Mouse (Mus musculus) small intestine, adult 2 months (tissue): ENCODE data around the gene Bcl7a. TPM values are rescaled to one million over a fixed set of nuclear protein-coding genes. Genes with fewer than 3 reads are reported as not detected.
A peak's percentile ranks its signal among the peaks of the same experiment; 100 is the strongest.

Experiments used
- H3K27ac ChIP-seq: fragments of 200-500 bp; 2 replicates; pipeline ENCODE4 v1.5.1; 2012; ENCODE audit warnings: low read depth, low read length, control low read depth, inconsistent platforms; ENCODE audit not compliant: insufficient read depth
- H3K27me3 ChIP-seq: fragments of 200-500 bp; 2 replicates; pipeline ENCODE4 v1.6.1; 2012; ENCODE audit warnings: mild to moderate bottlenecking, moderate library complexity, low read length, inconsistent platforms; ENCODE audit not compliant: control insufficient read depth, insufficient read depth
- H3K36me3 ChIP-seq: fragments of 200-500 bp; 2 replicates; pipeline ENCODE4 v1.6.1; 2012; ENCODE audit warnings: mild to moderate bottlenecking, low read length, control low read depth, inconsistent platforms; ENCODE audit not compliant: control insufficient read depth, insufficient read depth
- H3K4me1 ChIP-seq: fragments of 200-500 bp; 2 replicates; pipeline ENCODE4 v1.6.1; 2012; ENCODE audit warnings: low read length, inconsistent platforms, mixed read lengths; ENCODE audit not compliant: control insufficient read depth, insufficient read depth, insufficient read length
- H3K4me3 ChIP-seq: fragments of 200-500 bp; 2 replicates; pipeline ENCODE4 v1.5.1; 2012; ENCODE audit warnings: low read depth, mild to moderate bottlenecking, control low read depth, inconsistent platforms, low read length, moderate library complexity
- CTCF ChIP-seq: fragments of 200-500 bp; IDR thresholded peaks from 2 replicates; pipeline ENCODE4 v1.5.1; 2012; ENCODE audit warnings: low read depth, mild to moderate bottlenecking, control low read depth, inconsistent platforms, low read length, moderate library complexity, mixed read lengths; ENCODE audit not compliant: insufficient replicate concordance, insufficient read length; ENCODE audit errors: extremely low read depth
- POLR2A ChIP-seq: fragments of 200-500 bp; IDR thresholded peaks from 2 replicates; pipeline ENCODE4 v1.6.1; 2012; ENCODE audit warnings: low read depth, mild to moderate bottlenecking, control low read depth, inconsistent platforms, low read length, moderate library complexity
- WGBS: fragments of 180-500 bp; shearing (Covaris S2); methylation state at CpG from one replicate; pipeline ENCODE4 v1.1.7; 2018; 5-methylcytosine and 5-hydroxymethylcytosine counted together
- polyA plus RNA-seq: library from polyadenylated mRNA; depleted of rRNA; stranded (reverse); fragments of >200 nt; gene quantifications from 2 replicates; pipeline ENCODE4 v1.2.3, GENCODE M21; 2012

Gene Bcl7a
- polyA plus RNA-seq, 1 experiment, result 2.8 TPM

- Histone ChIP-seq H3K27ac (no peak overlapping the region), H3K27me3 (no peaks in the 10 kb centered on the region), H3K36me3 (peaks cover 14% of the 10 kb centered on the region), H3K4me1 (peaks cover under 1% of the 10 kb centered on the region; the same call in 1 of the 2 replicates), H3K4me3 (no peak overlapping the region)
- 78% methylated on average over 13 of the region's 13 CpGs for WGBS
- TF ChIP-seq POLR2A, result no peak
- peak; percentile 95; the same call in 1 of the 2 replicates for TF ChIP-seq CTCF
Measured at GRCm38 (mm10) chr5:123368869-123369488, 25.3 kb downstream of the Bcl7a start.

GRCm38 (mm10) chr5:123370049-123370448 is 26.4 kb downstream of the Bcl7a start:
- peaks cover 14% of the 10 kb centered on the region for H3K36me3 ChIP-seq
- H3K4me1 ChIP-seq, result no peaks in the 10 kb centered on the region
- no peak overlapping the region for H3K4me3 ChIP-seq
- 81% methylated on average over 5 of the region's 5 CpGs for WGBS
- no peaks in the 10 kb centered on the region for H3K27me3 ChIP-seq
- no peak for TF ChIP-seq CTCF
- no peak for TF ChIP-seq POLR2A
- no peak overlapping the region for H3K27ac ChIP-seq

- H3K4me1 ChIP-seq, result peaks cover 5% of the 10 kb centered on the region; the same call in 1 of the 2 replicates
- no peak overlapping the region for H3K27ac ChIP-seq
- WGBS, result 69% methylated on average over 10 of the region's 10 CpGs
- TF ChIP-seq POLR2A (no peak), CTCF (no peak)
- peaks cover 11% of the 10 kb centered on the region for H3K36me3 ChIP-seq
- no peak overlapping the region for H3K4me3 ChIP-seq
- no peaks in the 10 kb centered on the region for H3K27me3 ChIP-seq
Measured at GRCm38 (mm10) chr5:123375262-123375661, 31.6 kb downstream of the Bcl7a start.

- TF ChIP-seq POLR2A (no peak), CTCF (no peak)
- Histone ChIP-seq H3K27ac (no peak overlapping the region), H3K4me1 (peaks cover 5% of the 10 kb centered on the region; the same call in 1 of the 2 replicates), H3K27me3 (no peaks in the 10 kb centered on the region), H3K36me3 (peaks cover 6% of the 10 kb centered on the region), H3K4me3 (no peak overlapping the region)
- WGBS, result 61% methylated on average over 6 of the region's 6 CpGs
Measured at GRCm38 (mm10) chr5:123375793-123376452, 32.3 kb downstream of the Bcl7a start.

- WGBS, result 7% methylated on average over 10 of the region's 10 CpGs
- TF ChIP-seq POLR2A (no peak), CTCF (no peak)
Measured at GRCm38 (mm10) chr5:123376569-123376968, 32.9 kb downstream of the Bcl7a start.

GRCm38 (mm10) chr5:123377120-123377955 is 33.7 kb downstream of the Bcl7a start:
- H3K27ac ChIP-seq, result peak overlapping the region; percentile 32
- 50% methylated on average over 15 of the region's 15 CpGs for WGBS
- H3K4me3 ChIP-seq, result no peak overlapping the region
- H3K4me1 ChIP-seq, result peaks cover 5% of the 10 kb centered on the region; the same call in 1 of the 2 replicates
- TF ChIP-seq POLR2A (no peak), CTCF (peak; percentile 69; the same call in 1 of the 2 replicates)
- H3K36me3 ChIP-seq, result 0 out of 2 replicates have a peak, but pooled peaks cover 2% of the 10 kb centered on the region
- no peaks in the 10 kb centered on the region for H3K27me3 ChIP-seq

More at GRCm38 (mm10) chr5:123376569-123376968, 32.9 kb downstream of the Bcl7a start:
- Histone ChIP-seq H3K27me3 (no peaks in the 10 kb centered on the region), H3K27ac (no peak overlapping the region), H3K4me3 (no peak overlapping the region), H3K36me3 (peaks cover 2% of the 10 kb centered on the region), H3K4me1 (peaks cover 5% of the 10 kb centered on the region; the same call in 1 of the 2 replicates)

GRCm38 (mm10) chr5:123378712-123379111 is 35.1 kb downstream of the Bcl7a start:
- Histone ChIP-seq H3K4me1 (peaks cover 5% of the 10 kb centered on the region; the same call in 1 of the 2 replicates), H3K27me3 (no peaks in the 10 kb centered on the region), H3K27ac (no peak overlapping the region), H3K4me3 (no peak overlapping the region), H3K36me3 (no peaks in the 10 kb centered on the region)
- 77% methylated on average over 9 of the region's 9 CpGs for WGBS
- TF ChIP-seq POLR2A (no peak), CTCF (no peak)
